Mouse (Mus musculus): ENCODE results near the gene Slc30a4. TPM values are rescaled to one million over a fixed set of nuclear protein-coding genes. Genes with fewer than 3 reads are reported as not detected.
A peak's percentile ranks its signal among the peaks of the same experiment; 100 is the strongest.

The Slc30a4 gene
- total and polyA plus RNA-seq, 3 experiments: 9.0 to 20.5 (median 11.4) TPM

- TF ChIP-seq MAFK (IDR thresholded peaks at IDR 0.05; ENCODE audit: insufficient replicate concordance, low read length): no peak
Observed at GRCm38 (mm10) chr2:122665973-122666875, 36.2 kb downstream of the Slc30a4 start (continued).

GRCm38 (mm10) chr2:122665253-122665972 lies 37.0 kb downstream of the Slc30a4 start:
- in situ Hi-C loops (cut with MboI; ENCODE audit: low pct_ligation_motif_present, low pct_unique_long_range_greater_than_20kb, low sequenced_read_pairs): no loop called here
- dilution Hi-C loops (cut with MboI; ENCODE audit: extremely low pct_ligation_motif_present, extremely low pct_unique_long_range_greater_than_20kb, low sequenced_read_pairs): no loop called here
- H3K36me3 ChIP-seq (replicated peaks in 1 of 2; ENCODE audit: control insufficient read depth in 1 of 2, insufficient read depth in 1 of 2, low read length in 1 of 2): no peaks in the 10 kb centered on the region
- H3K4me3 ChIP-seq (replicated peaks in 1 of 3; ENCODE audit: low read depth in 2 of 3, low read length in 2 of 3, poor library complexity in 1 of 3): peak overlapping the region in 2 of 3 experiments; percentile 6 to 32
- no peaks in the 10 kb centered on the region for H3K9me3 ChIP-seq (replicated peaks; ENCODE audit: low read length)
- TF ChIP-seq PAX5 (IDR thresholded peaks at IDR 0.05; ENCODE audit: low read length): no peak
- TF ChIP-seq SMC3 (IDR thresholded peaks at IDR 0.05; ENCODE audit: low read depth, low read length): no peak
- no peak for TF ChIP-seq KAT2A (IDR thresholded peaks at IDR 0.05; ENCODE audit: insufficient replicate concordance, low read length)
- TF ChIP-seq JUN (IDR thresholded peaks at IDR 0.05; ENCODE audit: insufficient read depth, low read depth, low read length): no peak
- no peak for TF ChIP-seq CTCF (conservative IDR thresholded peaks at IDR 0.05 in 1 of 2, IDR thresholded peaks at IDR 0.05 in 1 of 2; ENCODE audit: low read depth in 2 of 2, low read length in 2 of 2)
- no peak for TF ChIP-seq ETS1 (conservative IDR thresholded peaks at IDR 0.05; ENCODE audit: low read depth, low read length)
- TF ChIP-seq IRF4 (IDR thresholded peaks at IDR 0.05; ENCODE audit: low read depth, low read length): peak; percentile 6; the same call in 1 of the 2 replicates
- no peak for TF ChIP-seq EP300 (IDR thresholded peaks at IDR 0.05; ENCODE audit: low read length)
- no peak for TF ChIP-seq SIN3A (IDR thresholded peaks at IDR 0.05; ENCODE audit: low read length)
- TF ChIP-seq MXI1 (IDR thresholded peaks at IDR 0.05; ENCODE audit: low read depth, low read length): no peak
- TF ChIP-seq POLR2AphosphoS2 (IDR thresholded peaks at IDR 0.05; ENCODE audit: low read depth, low read length): no peak
- TF ChIP-seq JUND (conservative IDR thresholded peaks at IDR 0.05; ENCODE audit: low read depth, low read length): no peak
- TF ChIP-seq GABPA (IDR thresholded peaks at IDR 0.05; ENCODE audit: insufficient replicate concordance, low read depth, low read length): no peak
- peak; percentile 23; the same call in 1 of the 2 replicates for TF ChIP-seq TBP (conservative IDR thresholded peaks at IDR 0.05; ENCODE audit: low read depth, low read length)
- H3K79me2 ChIP-seq (replicated peaks; ENCODE audit: control insufficient read depth, extremely low read depth, insufficient read depth, poor library complexity, severe bottlenecking): no peaks in the 10 kb centered on the region
- H3K9ac ChIP-seq (ENCODE audit: insufficient read depth, low read depth): peak overlapping the region; percentile 71; the same call in 1 of the 2 replicates
- peaks cover 12 to 41% of the 10 kb centered on the region in 2 experiments for H3K4me1 ChIP-seq (ENCODE audit: control insufficient read depth in 1 of 2, insufficient read depth in 2 of 2)
- H3K27me3 ChIP-seq (replicated peaks): no peaks in the 10 kb centered on the region
- DNase-seq (ENCODE audit: extremely low read depth): peak; percentile 24
- peak overlapping the region; percentile 87 for H3K4me2 ChIP-seq (ENCODE audit: insufficient read depth, low read depth, poor library complexity, severe bottlenecking)
- peak overlapping the region; percentile 92 for H3K27ac ChIP-seq (ENCODE audit: insufficient read depth, low read depth)

DNA sequence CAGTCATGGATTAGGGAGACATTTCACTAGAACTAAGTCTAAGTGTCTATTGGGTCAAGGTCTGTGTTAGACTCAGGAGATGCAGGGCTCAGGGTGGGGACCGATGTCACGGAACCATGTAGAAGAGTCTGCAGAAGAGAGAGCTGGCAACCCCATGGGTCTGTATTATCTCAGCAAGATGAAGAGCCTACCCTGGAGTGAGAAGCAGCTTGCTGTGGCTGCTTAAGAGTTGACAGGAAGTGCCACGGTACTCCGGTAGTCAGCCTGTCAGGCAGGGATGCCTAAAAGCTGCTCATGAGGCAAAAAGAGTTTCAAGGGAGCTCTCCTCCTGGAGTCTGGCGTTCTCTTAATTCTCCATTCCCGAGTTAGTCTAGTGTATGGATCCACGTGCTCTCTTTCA lies 42.6 kb downstream of the Slc30a4 start:
- no peak overlapping the region for H3K27ac ChIP-seq (ENCODE audit: insufficient read depth, low read depth)
- no peak overlapping the region for H3K4me3 ChIP-seq (replicated peaks in 1 of 3; ENCODE audit: low read depth in 2 of 3, low read length in 2 of 3, poor library complexity in 1 of 3)
- dilution Hi-C loops (cut with MboI; ENCODE audit: extremely low pct_ligation_motif_present, extremely low pct_unique_long_range_greater_than_20kb, low sequenced_read_pairs) (no loop called here), in situ Hi-C loops (cut with MboI; ENCODE audit: low pct_ligation_motif_present, low pct_unique_long_range_greater_than_20kb, low sequenced_read_pairs) (no loop called here)
- no peaks in the 10 kb centered on the region for H3K27me3 ChIP-seq (replicated peaks)
- H3K9ac ChIP-seq (ENCODE audit: insufficient read depth, low read depth): no peak overlapping the region
- H3K4me2 ChIP-seq (ENCODE audit: insufficient read depth, low read depth, poor library complexity, severe bottlenecking): no peak overlapping the region
- no peaks in the 10 kb centered on the region for H3K9me3 ChIP-seq (replicated peaks; ENCODE audit: low read length)
- H3K4me1 ChIP-seq (ENCODE audit: control insufficient read depth in 1 of 2, insufficient read depth in 2 of 2): peaks cover 9 to 36% of the 10 kb centered on the region in 2 experiments
- no peak for TF ChIP-seq USF2 (conservative IDR thresholded peaks at IDR 0.05; ENCODE audit: low read depth, low read length)
- TF ChIP-seq CHD1 (IDR thresholded peaks at IDR 0.05; ENCODE audit: low read depth, low read length): no peak
- no peak for TF ChIP-seq PAX5 (IDR thresholded peaks at IDR 0.05; ENCODE audit: low read length)
- TF ChIP-seq POLR2A (IDR thresholded peaks at IDR 0.05; ENCODE audit: low read depth, low read length): no peak
- TF ChIP-seq POLR2AphosphoS2 (IDR thresholded peaks at IDR 0.05; ENCODE audit: low read depth, low read length): no peak
- no peak for TF ChIP-seq MAFK (IDR thresholded peaks at IDR 0.05; ENCODE audit: insufficient replicate concordance, low read length)
- TF ChIP-seq ZC3H11A (IDR thresholded peaks at IDR 0.05; ENCODE audit: low read depth, low read length): no peak
- no peak for TF ChIP-seq TCF12 (IDR thresholded peaks at IDR 0.05; ENCODE audit: low read depth, low read length)
- TF ChIP-seq HCFC1 (IDR thresholded peaks at IDR 0.05; ENCODE audit: low read depth, low read length): no peak
- no peak for TF ChIP-seq BHLHE40 (IDR thresholded peaks at IDR 0.05; ENCODE audit: low read depth, low read length)
- TF ChIP-seq MYC (IDR thresholded peaks at IDR 0.05; ENCODE audit: low read depth, low read length): no peak
- TF ChIP-seq UBTF (IDR thresholded peaks at IDR 0.05; ENCODE audit: low read depth, low read length): no peak
- H3K36me3 ChIP-seq (replicated peaks in 1 of 2; ENCODE audit: control insufficient read depth in 1 of 2, insufficient read depth in 1 of 2, low read length in 1 of 2): no peaks in the 10 kb centered on the region
- no peaks in the 10 kb centered on the region for H3K79me2 ChIP-seq (replicated peaks; ENCODE audit: control insufficient read depth, extremely low read depth, insufficient read depth, poor library complexity, severe bottlenecking)
- DNase-seq (ENCODE audit: extremely low read depth): no peak
